Mouse (Mus musculus): Measurements from ENCODE around the gene Itgb6. TPM values are rescaled to one million over a fixed set of nuclear protein-coding genes. Genes with fewer than 3 reads are reported as not detected.

Gene Itgb6
- total and polyA plus RNA-seq, 2 experiments from 2014 or later = 0.43 TPM; not detected in 1

DNA sequence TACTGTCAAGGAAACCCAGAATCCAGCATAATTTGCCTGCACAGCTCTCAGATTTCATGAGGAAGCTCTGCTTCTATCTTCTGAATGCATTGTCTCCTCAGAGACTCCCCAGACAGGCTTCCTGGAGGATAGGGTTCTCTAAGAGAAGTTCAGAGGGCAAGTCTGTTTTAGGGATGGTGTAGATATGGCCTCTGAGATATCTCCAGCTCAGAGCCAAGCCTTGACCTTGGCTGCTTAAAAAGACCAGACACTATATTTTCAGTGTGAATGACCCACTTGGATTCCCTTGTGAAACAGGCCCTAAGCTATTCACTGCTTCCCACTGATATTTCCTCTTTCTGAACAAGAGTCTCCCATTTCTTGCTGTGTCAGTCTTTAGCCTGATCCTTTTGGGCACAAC is 36.5 kb downstream of the Itgb6 start:
- Histone ChIP-seq H3K36me3 (ENCODE audit: insufficient read depth) (no peaks in the 10 kb centered on the region), H3K4me3 (ENCODE audit: low read depth, low read length) (no peak overlapping the region), H3K9ac (no peak overlapping the region), H3K4me2 (ENCODE audit: low read depth) (no peak overlapping the region), H3K27ac (ENCODE audit: low read depth, low read length) (no peak overlapping the region), H3K4me1 (ENCODE audit: insufficient read depth) (no peaks in the 10 kb centered on the region), H3K27me3 (ENCODE audit: insufficient read depth, low read length) (no peaks in the 10 kb centered on the region), H3K9me3 (ENCODE audit: low read length) (no peaks in the 10 kb centered on the region)
- TF ChIP-seq CTCF (IDR thresholded peaks at IDR 0.05; ENCODE audit: low read depth) = no peak
- DNase-seq = no peak
- no peak for ATAC-seq

DNA sequence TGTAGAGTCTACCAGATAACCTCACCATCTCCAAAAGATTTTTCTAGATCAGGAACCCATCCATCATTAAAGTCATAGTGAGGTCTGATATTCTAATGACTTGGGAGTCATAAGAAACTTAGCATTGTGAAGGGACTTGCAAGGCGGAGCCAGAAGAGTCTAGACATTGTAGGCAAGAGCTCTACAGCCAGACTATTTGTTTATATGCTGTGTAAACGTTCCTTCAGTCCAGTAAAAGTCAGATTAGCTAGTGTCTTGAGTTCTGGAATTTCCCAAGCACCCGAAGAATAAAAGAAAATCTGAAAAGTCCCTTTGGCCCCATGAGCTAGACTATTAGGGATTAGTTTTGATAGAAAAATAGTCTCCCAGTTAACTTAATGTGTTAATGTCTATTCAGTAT is 38.3 kb downstream of the Itgb6 start:
- no peak for TF ChIP-seq CTCF (IDR thresholded peaks at IDR 0.05; ENCODE audit: low read depth)
- DNase-seq (no peak), ATAC-seq (no peak)
- H3K4me2 ChIP-seq (ENCODE audit: low read depth) = no peak overlapping the region
- H3K36me3 ChIP-seq (ENCODE audit: insufficient read depth) = no peaks in the 10 kb centered on the region
- no peaks in the 10 kb centered on the region for H3K27me3 ChIP-seq (ENCODE audit: insufficient read depth, low read length)
- H3K9me3 ChIP-seq (ENCODE audit: low read length) = no peaks in the 10 kb centered on the region
- 71% methylated on average over 3 of the region's 3 CpGs for WGBS
- no peak overlapping the region for H3K4me3 ChIP-seq (ENCODE audit: low read depth, low read length)
- no peaks in the 10 kb centered on the region for H3K4me1 ChIP-seq (ENCODE audit: insufficient read depth)
- H3K27ac ChIP-seq (ENCODE audit: low read depth, low read length) = no peak overlapping the region
- no peak overlapping the region for H3K9ac ChIP-seq

DNA sequence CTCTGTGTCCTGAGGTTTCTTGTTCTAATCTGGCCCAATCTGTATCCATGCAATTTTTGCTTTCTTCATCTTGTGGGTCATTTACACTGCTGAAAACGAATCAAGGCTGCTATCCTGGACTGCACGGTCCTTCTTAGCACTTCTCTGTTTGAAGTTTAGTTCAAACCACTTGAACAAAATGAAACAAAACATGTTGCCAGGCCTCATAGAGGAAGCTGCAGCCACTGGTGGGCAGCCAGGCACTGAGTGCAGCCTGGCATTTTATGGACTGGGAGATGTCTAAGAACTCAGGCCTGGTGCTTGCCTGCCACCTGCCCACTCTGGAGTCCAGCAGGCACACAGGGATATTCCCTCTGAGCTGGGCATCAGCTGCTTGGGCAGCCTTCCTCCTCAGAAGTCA is 39.9 kb downstream of the Itgb6 start:
- ATAC-seq (no peak), DNase-seq (no peak)
- Histone ChIP-seq H3K4me2 (ENCODE audit: low read depth) (no peak overlapping the region), H3K9ac (no peak overlapping the region), H3K4me3 (ENCODE audit: low read depth, low read length) (no peak overlapping the region), H3K9me3 (ENCODE audit: low read length) (no peaks in the 10 kb centered on the region), H3K36me3 (ENCODE audit: insufficient read depth) (no peaks in the 10 kb centered on the region), H3K27me3 (ENCODE audit: insufficient read depth, low read length) (no peaks in the 10 kb centered on the region), H3K27ac (ENCODE audit: low read depth, low read length) (no peak overlapping the region), H3K4me1 (ENCODE audit: insufficient read depth) (no peaks in the 10 kb centered on the region)
- TF ChIP-seq CTCF (IDR thresholded peaks at IDR 0.05; ENCODE audit: low read depth) = no peak
- WGBS = 69% methylated on average over 2 of the region's 2 CpGs

DNA sequence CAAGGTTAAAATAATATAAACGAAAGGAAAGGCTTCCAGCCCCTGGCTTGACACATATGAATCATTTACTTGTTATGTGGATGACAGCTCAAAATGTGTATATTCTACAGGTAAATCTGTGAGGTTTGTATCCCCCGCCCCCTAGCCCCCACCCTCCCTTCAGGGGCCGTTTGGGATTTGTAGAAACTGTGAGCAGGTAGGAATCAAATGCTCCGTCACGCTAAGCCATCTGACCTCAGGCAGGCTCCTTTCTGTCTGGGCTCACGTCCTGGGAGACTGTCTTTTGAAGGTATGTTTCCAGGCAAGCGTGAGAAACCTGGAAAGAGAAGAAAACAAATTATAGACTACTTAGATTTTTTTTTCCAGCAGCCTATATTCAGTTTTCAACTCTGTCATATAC is 48.0 kb downstream of the Itgb6 start:
- WGBS = 70% methylated on average over 7 of the region's 7 CpGs
- TF ChIP-seq CTCF (IDR thresholded peaks at IDR 0.05; ENCODE audit: low read depth) = no peak
- no peak for ATAC-seq
- Histone ChIP-seq H3K4me2 (ENCODE audit: low read depth) (no peak overlapping the region), H3K9ac (no peak overlapping the region), H3K36me3 (ENCODE audit: insufficient read depth) (no peaks in the 10 kb centered on the region), H3K27me3 (ENCODE audit: insufficient read depth, low read length) (no peaks in the 10 kb centered on the region), H3K4me1 (ENCODE audit: insufficient read depth) (no peaks in the 10 kb centered on the region), H3K27ac (ENCODE audit: low read depth, low read length) (no peak overlapping the region), H3K9me3 (ENCODE audit: low read length) (no peaks in the 10 kb centered on the region), H3K4me3 (ENCODE audit: low read depth, low read length) (no peak overlapping the region)
- no peak for DNase-seq

DNA sequence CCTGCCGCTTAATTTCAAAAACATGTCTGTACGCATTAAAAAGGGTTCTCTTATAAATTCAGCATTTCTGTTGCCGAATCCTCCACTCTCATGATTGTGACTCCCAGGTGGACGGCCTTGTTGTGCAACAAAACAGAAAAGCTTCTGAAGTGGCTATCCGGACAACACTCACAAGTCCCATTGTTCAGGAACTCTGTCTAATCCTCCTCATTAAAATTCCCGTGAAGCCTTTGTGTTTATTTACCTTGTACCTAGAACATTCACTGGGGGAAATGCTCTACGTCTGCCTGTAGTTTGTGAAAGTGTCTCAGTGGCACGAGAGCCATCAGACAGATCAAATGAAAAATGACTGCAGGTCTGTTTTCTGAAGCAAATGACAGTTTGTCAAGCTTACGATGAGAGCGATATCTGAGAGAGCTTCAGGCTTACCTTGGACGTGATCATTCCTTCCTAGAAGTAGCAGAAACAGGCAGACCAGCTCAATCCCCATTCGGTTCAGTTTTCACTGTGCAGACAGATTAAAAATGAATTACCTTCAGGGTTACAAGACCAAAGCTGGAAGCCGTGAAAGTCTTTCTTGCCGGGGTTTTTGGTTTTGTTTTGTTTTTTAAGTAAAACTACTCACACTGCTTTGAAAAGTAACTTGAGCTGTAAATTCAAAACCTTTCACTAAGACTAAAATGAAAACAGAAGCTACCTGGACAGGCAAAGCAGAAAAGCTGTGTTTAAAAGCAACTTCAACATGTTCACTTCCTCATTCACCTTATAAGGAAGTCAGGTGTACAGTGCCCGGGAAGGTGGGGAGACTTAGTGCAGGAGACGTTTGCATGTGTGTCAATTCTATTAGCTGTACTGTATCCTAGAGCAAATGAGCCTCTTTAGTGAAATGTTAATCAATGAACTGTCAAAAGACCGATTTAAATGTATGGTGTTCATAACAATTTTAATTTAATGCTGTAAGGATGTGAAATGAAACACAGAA is 49.2 kb downstream of the Itgb6 start:
- Histone ChIP-seq H3K9me3 (ENCODE audit: low read length) (no peaks in the 10 kb centered on the region), H3K27ac (ENCODE audit: low read depth, low read length) (no peak overlapping the region), H3K4me3 (ENCODE audit: low read depth, low read length) (no peak overlapping the region), H3K4me2 (ENCODE audit: low read depth) (no peak overlapping the region), H3K36me3 (ENCODE audit: insufficient read depth) (no peaks in the 10 kb centered on the region), H3K9ac (no peak overlapping the region), H3K4me1 (ENCODE audit: insufficient read depth) (no peaks in the 10 kb centered on the region), H3K27me3 (ENCODE audit: insufficient read depth, low read length) (no peaks in the 10 kb centered on the region)
- ATAC-seq (no peak), DNase-seq (no peak)
- WGBS = 31% methylated on average over 17 of the region's 17 CpGs
- TF ChIP-seq CTCF (IDR thresholded peaks at IDR 0.05; ENCODE audit: low read depth) = no peak

DNA sequence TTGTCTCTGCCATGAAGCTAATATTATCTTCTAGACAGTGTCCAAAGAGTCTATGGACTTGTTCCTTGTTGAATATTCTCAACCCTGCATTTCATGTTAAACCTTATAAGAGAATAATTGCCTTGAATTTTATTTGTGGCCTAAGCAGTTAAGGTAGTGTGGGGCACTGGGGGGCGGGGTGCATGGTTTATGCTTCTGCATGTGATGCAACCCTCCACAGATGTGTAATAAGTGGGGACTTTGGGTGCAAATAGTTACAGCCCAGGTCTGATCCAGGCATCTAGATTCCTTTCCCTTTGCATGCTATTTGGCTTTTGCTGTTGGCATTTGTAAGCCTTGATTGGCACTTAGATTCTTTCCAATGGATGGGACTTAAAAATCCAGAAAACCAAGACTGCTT is 51.2 kb downstream of the Itgb6 start:
- Histone ChIP-seq H3K4me1 (ENCODE audit: insufficient read depth) (no peaks in the 10 kb centered on the region), H3K9ac (no peak overlapping the region), H3K4me3 (ENCODE audit: low read depth, low read length) (no peak overlapping the region), H3K27me3 (ENCODE audit: insufficient read depth, low read length) (no peaks in the 10 kb centered on the region), H3K4me2 (ENCODE audit: low read depth) (no peak overlapping the region), H3K9me3 (ENCODE audit: low read length) (no peaks in the 10 kb centered on the region), H3K27ac (ENCODE audit: low read depth, low read length) (no peak overlapping the region), H3K36me3 (ENCODE audit: insufficient read depth) (no peaks in the 10 kb centered on the region)
- no peak for TF ChIP-seq CTCF (IDR thresholded peaks at IDR 0.05; ENCODE audit: low read depth)
- no peak for ATAC-seq
- no peak for DNase-seq
- WGBS = 97% methylated on average over 1 of the region's 1 CpGs

DNA sequence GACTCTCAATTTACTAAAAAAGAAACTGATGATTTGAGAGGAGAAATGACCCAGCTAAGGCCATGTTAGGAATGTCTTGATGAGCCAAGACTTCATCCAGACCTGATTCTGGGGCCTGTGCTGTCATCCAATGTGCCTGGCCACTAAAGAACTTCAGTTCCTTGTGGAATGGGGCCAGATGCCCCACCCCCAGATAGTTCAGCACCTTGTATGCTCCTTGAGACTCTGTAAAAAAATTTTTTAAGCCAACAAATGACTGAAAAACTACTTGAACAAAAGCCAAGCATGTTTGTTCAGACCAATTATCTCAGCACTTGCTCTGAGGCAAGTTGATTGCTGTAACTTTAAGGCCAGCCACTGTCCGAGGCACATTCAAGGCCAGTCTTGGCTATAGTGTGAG is 59.4 kb downstream of the Itgb6 start:
- no peak for TF ChIP-seq CTCF (IDR thresholded peaks at IDR 0.05; ENCODE audit: low read depth)
- WGBS = 66% methylated on average over 1 of the region's 1 CpGs
- H3K27me3 ChIP-seq (ENCODE audit: insufficient read depth, low read length) = no peaks in the 10 kb centered on the region

More for the DNA sequence above, 59.4 kb downstream of the Itgb6 start:
- no peak overlapping the region for H3K9ac ChIP-seq
- no peak overlapping the region for H3K4me2 ChIP-seq (ENCODE audit: low read depth)
- H3K4me1 ChIP-seq (ENCODE audit: insufficient read depth) = no peaks in the 10 kb centered on the region
- no peak overlapping the region for H3K4me3 ChIP-seq (ENCODE audit: low read depth, low read length)
- H3K27ac ChIP-seq (ENCODE audit: low read depth, low read length) = no peak overlapping the region
- ATAC-seq (no peak), DNase-seq (no peak)
- H3K9me3 ChIP-seq (ENCODE audit: low read length) = no peaks in the 10 kb centered on the region
- H3K36me3 ChIP-seq (ENCODE audit: insufficient read depth) = no peaks in the 10 kb centered on the region
